ENCODE assay signal across 9 mouse cellular contexts in the genomic region with DNA sequence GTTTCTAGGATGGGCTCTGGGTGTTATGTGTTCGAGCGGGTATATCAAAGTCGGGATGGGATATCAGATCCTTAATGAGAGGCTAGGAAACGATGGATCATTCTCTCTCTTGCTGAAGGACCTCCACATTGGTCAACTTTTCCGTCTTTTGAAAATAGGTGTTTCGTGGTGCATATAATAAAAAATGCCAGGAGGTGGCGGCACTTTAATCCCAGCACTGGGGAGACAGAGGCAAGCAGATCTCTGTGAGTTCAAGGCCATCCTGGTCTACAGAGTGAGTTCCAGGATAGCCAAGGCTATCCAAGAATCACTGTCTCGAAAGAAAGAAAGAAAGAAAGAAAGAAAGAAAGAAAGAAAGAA. TPM values are rescaled to one million over a fixed set of nuclear protein-coding genes. Genes with fewer than 3 reads are reported as not detected.
A peak's percentile ranks its signal among the peaks of the same experiment; 100 is the strongest.
DNase-seq lines count a peak whose midpoint lies in the region; ATAC-seq and TF ChIP-seq lines count a peak whose summit lies in the region.
"Had no signal": no experiment of that assay in that cellular context is flagged by ENCODE, and none has a peak within 500 bp of the region (broad histone marks: within the 10 kb centered on the region; RNA-seq: fewer than 3 reads in every experiment).

No protein-coding gene starts in this region.

- no peak overlapping the region for H3K9ac ChIP-seq in kidney, embryonic 14.5 days (ENCODE audit: low read depth, low read length)
- peak overlapping the region; percentile 13; the same call in 1 of the 2 replicates for H3K9ac ChIP-seq in intestine, embryonic 14.5 days (ENCODE audit: low read length)
- H3K9ac ChIP-seq in midbrain, embryonic 15.5 days: no peak overlapping the region

- H3K27me3 ChIP-seq in kidney, embryonic 14.5 days (ENCODE audit: control insufficient read depth, insufficient read depth, low read length): no peaks in the 10 kb centered on the region
- H3K27me3 ChIP-seq in intestine, embryonic 14.5 days (replicated peaks; ENCODE audit: control insufficient read depth, insufficient read depth, low read length): no peaks in the 10 kb centered on the region
- no peaks in the 10 kb centered on the region for H3K27me3 ChIP-seq in midbrain, embryonic 15.5 days (replicated peaks)
- H3K27me3 ChIP-seq: Patski had no signal

- H3K4me2 ChIP-seq in kidney, embryonic 14.5 days (replicated peaks; ENCODE audit: low read depth, low read length): peak overlapping the region; percentile 9; the same call in 1 of the 2 replicates
- H3K4me2 ChIP-seq in intestine, embryonic 14.5 days (ENCODE audit: low read length): peak overlapping the region; percentile 31; the same call in 1 of the 2 replicates
- H3K4me2 ChIP-seq in midbrain, embryonic 15.5 days: peak overlapping the region; percentile 68

- ATAC-seq in kidney, embryonic 14.5 days (ENCODE audit: low FRiP score, low TSS enrichment): no peak
- no peak for ATAC-seq in intestine, embryonic 14.5 days (replicated peaks; ENCODE audit: low FRiP score, low TSS enrichment, low read depth)
- ATAC-seq in midbrain, embryonic 15.5 days (replicated peaks): 0 out of 2 replicates have a peak, but pooled peaks have one; percentile 2

- peak overlapping the region; percentile 98; the same call in 1 of the 2 replicates for H3K4me3 ChIP-seq in kidney, embryonic 14.5 days (ENCODE audit: low read length)
- peak overlapping the region; percentile 52 for H3K4me3 ChIP-seq in bone marrow macrophage, adult 2 months (ENCODE audit: insufficient read depth, low read length)
- H3K4me3 ChIP-seq in intestine, embryonic 14.5 days (ENCODE audit: low read depth, low read length): 0 out of 2 replicates have a peak overlapping the region, but pooled peaks have one; percentile 52
- peak overlapping the region; percentile 91; the same call in 1 of the 2 replicates for H3K4me3 ChIP-seq in midbrain, embryonic 15.5 days

- intact Hi-C loops in left cerebral cortex, postnatal 10 days (cut with DNase I): loop anchor here (10.0 kb wide), 1 partner anchor 261 kb away; no protein-coding TSS in a partner anchor

- 13% methylated on average over 8 of the region's 8 CpGs for WGBS in kidney, embryonic 14.5 days
- WGBS in intestine, embryonic 14.5 days: 14% methylated on average over 8 of the region's 8 CpGs
- 12% methylated on average over 8 of the region's 8 CpGs for WGBS in midbrain, embryonic 15.5 days

- no peak for TF ChIP-seq CTCF in bone marrow macrophage, adult 2 months (IDR thresholded peaks at IDR 0.05; ENCODE audit: low read depth, low read length)

- peaks cover 28% of the 10 kb centered on the region for H3K4me1 ChIP-seq in kidney, embryonic 14.5 days (ENCODE audit: control insufficient read depth, insufficient read depth, low read length)
- H3K4me1 ChIP-seq in bone marrow macrophage, adult 2 months (ENCODE audit: control insufficient read depth, insufficient read depth, low read length): peaks cover 3% of the 10 kb centered on the region
- peaks cover 27% of the 10 kb centered on the region for H3K4me1 ChIP-seq in intestine, embryonic 14.5 days (replicated peaks; ENCODE audit: control insufficient read depth, insufficient read depth, low read length)
- H3K4me1 ChIP-seq in midbrain, embryonic 15.5 days: peaks cover 20% of the 10 kb centered on the region

- H3K9me3 ChIP-seq in kidney, embryonic 14.5 days (ENCODE audit: control insufficient read depth, low read length): no peaks in the 10 kb centered on the region
- H3K9me3 ChIP-seq in intestine, embryonic 14.5 days (ENCODE audit: control insufficient read depth, low read length): no peaks in the 10 kb centered on the region
- H3K9me3 ChIP-seq in midbrain, embryonic 15.5 days: no peaks in the 10 kb centered on the region

- no peak for DNase-seq in kidney, adult 18-20 months
- DNase-seq in intestine, embryonic 14.5 days (ENCODE audit: low spot score): no peak
- DNase-seq in left cerebral cortex, postnatal 10 days (ENCODE audit: extremely low spot score in 1 of 2, low spot score in 2 of 2): no peak
- no peak for DNase-seq in retina, postnatal 1 day
- DNase-seq in cerebellum, postnatal 25 days: no peak

- no peak for TF ChIP-seq POLR2A in bone marrow macrophage, adult 2 months (IDR thresholded peaks at IDR 0.05; ENCODE audit: borderline replicate concordance, low read depth, low read length)

- H3K36me3 ChIP-seq in kidney, embryonic 14.5 days (ENCODE audit: control insufficient read depth, insufficient read depth, low read length): peaks cover 17% of the 10 kb centered on the region
- H3K36me3 ChIP-seq in intestine, embryonic 14.5 days (ENCODE audit: control insufficient read depth, insufficient read depth, low read length): peaks cover 22% of the 10 kb centered on the region
- peaks cover 2% of the 10 kb centered on the region; the same call in 1 of the 2 replicates for H3K36me3 ChIP-seq in midbrain, embryonic 15.5 days (replicated peaks)

- no peak overlapping the region for H3K27ac ChIP-seq in kidney, embryonic 14.5 days (ENCODE audit: low read depth, low read length)
- peak overlapping the region; percentile 33 for H3K27ac ChIP-seq in bone marrow macrophage, adult 2 months (ENCODE audit: insufficient read depth, low read depth, low read length)
- H3K27ac ChIP-seq in intestine, embryonic 14.5 days (ENCODE audit: low read depth): peak overlapping the region; percentile 97; the same call in 1 of the 2 replicates
- H3K27ac ChIP-seq in midbrain, embryonic 15.5 days: peak overlapping the region; percentile 92; the same call in 1 of the 2 replicates

RNA-seq across cellular contexts. Expression of a gene that starts 0.8 kb away (rescaled TPM):
- 134 and 162 TPM in 2 replicates for polyA plus RNA-seq in kidney, embryonic 14.5 days (2014; fragmentation: Nextera tagmentation; extraction: Ambion mirVana)
- 25.5 and 27.4 TPM in 2 replicates for polyA plus RNA-seq in bone marrow macrophage, adult 2 months (2012; ENCODE audit: insufficient read depth, insufficient read length, missing spikeins)
- polyA plus RNA-seq in intestine, embryonic 14.5 days (2014; fragmentation: Nextera tagmentation; extraction: Ambion mirVana): 106 and 114 TPM in 2 replicates
- polyA plus RNA-seq in midbrain, embryonic 15.5 days (2015; fragmentation: Nextera tagmentation; extraction: Ambion mirVana): 44.9 and 55.8 TPM in 2 replicates
- 10 to 100 TPM; 29.6 to 31.1 TPM for total RNA-seq in left cerebral cortex, postnatal 10 days (2021)

RNA-seq across cellular contexts. Expression of a gene that starts 27.6 kb away (rescaled TPM):
- 806 and 1,046 TPM in 2 replicates for polyA plus RNA-seq in kidney, embryonic 14.5 days (2014; fragmentation: Nextera tagmentation; extraction: Ambion mirVana)
- polyA plus RNA-seq in bone marrow macrophage, adult 2 months (2012; ENCODE audit: insufficient read depth, insufficient read length, missing spikeins): 175 and 193 TPM in 2 replicates
- 941 and 1,108 TPM in 2 replicates for polyA plus RNA-seq in intestine, embryonic 14.5 days (2014; fragmentation: Nextera tagmentation; extraction: Ambion mirVana)
- 581 and 629 TPM in 2 replicates for polyA plus RNA-seq in midbrain, embryonic 15.5 days (2015; fragmentation: Nextera tagmentation; extraction: Ambion mirVana)
- 100 to 1,000 TPM; 508 to 513 TPM for total RNA-seq in left cerebral cortex, postnatal 10 days (2021)

RNA-seq across cellular contexts. Expression of a gene that starts 34.9 kb away (rescaled TPM):
- 248 and 270 TPM in 2 replicates for polyA plus RNA-seq in kidney, embryonic 14.5 days (2014; fragmentation: Nextera tagmentation; extraction: Ambion mirVana)
- 55.6 and 58.2 TPM in 2 replicates for polyA plus RNA-seq in bone marrow macrophage, adult 2 months (2012; ENCODE audit: insufficient read depth, insufficient read length, missing spikeins)
- polyA plus RNA-seq in intestine, embryonic 14.5 days (2014; fragmentation: Nextera tagmentation; extraction: Ambion mirVana): 203 and 206 TPM in 2 replicates
- 227 and 250 TPM in 2 replicates for polyA plus RNA-seq in midbrain, embryonic 15.5 days (2015; fragmentation: Nextera tagmentation; extraction: Ambion mirVana)
- 100 to 1,000 TPM; 121 to 124 TPM for total RNA-seq in left cerebral cortex, postnatal 10 days (2021)

RNA-seq across cellular contexts. Expression of a gene that starts 46.8 kb away (rescaled TPM):
- polyA plus RNA-seq in kidney, embryonic 14.5 days (2014; fragmentation: Nextera tagmentation; extraction: Ambion mirVana): 8.7 and 14.6 TPM in 2 replicates
- 5.8 and 8.3 TPM in 2 replicates for polyA plus RNA-seq in bone marrow macrophage, adult 2 months (2012; ENCODE audit: insufficient read depth, insufficient read length, missing spikeins)
- 5.3 and 6.7 TPM in 2 replicates for polyA plus RNA-seq in intestine, embryonic 14.5 days (2014; fragmentation: Nextera tagmentation; extraction: Ambion mirVana)
- polyA plus RNA-seq in midbrain, embryonic 15.5 days (2015; fragmentation: Nextera tagmentation; extraction: Ambion mirVana): 18.3 and 18.8 TPM in 2 replicates
- total RNA-seq in left cerebral cortex, postnatal 10 days (2021): 10 to 100 TPM; 31.1 to 35.4 TPM

Comparison
In these comparisons a context has a peak if more than half of its experiments do, and no peak if none do; other contexts are left out.
1. H3K4me2 ChIP-seq: peak in every context shown above with its lines; median percentile 68 in midbrain, embryonic 15.5 days; 31 in intestine, embryonic 14.5 days; 9 in kidney, embryonic 14.5 days.